Mouse (Mus musculus): ENCODE results near the gene Tbxas1. TPM values are rescaled to one million over a fixed set of nuclear protein-coding genes. Genes with fewer than 3 reads are reported as not detected.

Tbxas1 gene
- polyA plus RNA-seq, 1 experiment from 2014 or later = 1.0 TPM

- DNase-seq (ENCODE audit: low spot score) = no peak
- H3K9me3 ChIP-seq (replicated peaks; ENCODE audit: control insufficient read depth, low read length) = no peaks in the 10 kb centered on the region
- WGBS = 89% methylated on average over 4 of the region's 4 CpGs
- H3K4me3 ChIP-seq (ENCODE audit: low read depth, low read length) = no peak overlapping the region
- no peaks in the 10 kb centered on the region for H3K36me3 ChIP-seq (replicated peaks; ENCODE audit: control insufficient read depth, insufficient read depth, low read depth, low read length)
- H3K27me3 ChIP-seq (ENCODE audit: control insufficient read depth, insufficient read depth, low read length) = no peaks in the 10 kb centered on the region
- no peak for ATAC-seq (replicated peaks; ENCODE audit: insufficient number of reproducible peaks, low FRiP score, low TSS enrichment, low read depth)
- no peak overlapping the region for H3K9ac ChIP-seq (replicated peaks; ENCODE audit: low read length)
- H3K27ac ChIP-seq (replicated peaks; ENCODE audit: low read depth, low read length) = no peak overlapping the region
- H3K4me2 ChIP-seq (ENCODE audit: low read depth, low read length) = no peak overlapping the region
- H3K4me1 ChIP-seq (ENCODE audit: control insufficient read depth, insufficient read depth, low read length) = no peaks in the 10 kb centered on the region
Measured at GRCm38 (mm10) chr6:38900479-38901126, 25.4 kb downstream of the Tbxas1 start.

GRCm38 (mm10) chr6:38901152-38901551 lies 25.9 kb downstream of the Tbxas1 start:
- H3K27me3 ChIP-seq (ENCODE audit: control insufficient read depth, insufficient read depth, low read length) = no peaks in the 10 kb centered on the region
- H3K36me3 ChIP-seq (replicated peaks; ENCODE audit: control insufficient read depth, insufficient read depth, low read depth, low read length) = no peaks in the 10 kb centered on the region
- H3K4me2 ChIP-seq (ENCODE audit: low read depth, low read length) = no peak overlapping the region
- WGBS = 86% methylated on average over 4 of the region's 4 CpGs
- H3K9ac ChIP-seq (replicated peaks; ENCODE audit: low read length) = no peak overlapping the region
- ATAC-seq (replicated peaks; ENCODE audit: insufficient number of reproducible peaks, low FRiP score, low TSS enrichment, low read depth) (no peak), DNase-seq (ENCODE audit: low spot score) (no peak)
- no peak overlapping the region for H3K4me3 ChIP-seq (ENCODE audit: low read depth, low read length)
- H3K27ac ChIP-seq (replicated peaks; ENCODE audit: low read depth, low read length) = no peak overlapping the region
- H3K9me3 ChIP-seq (replicated peaks; ENCODE audit: control insufficient read depth, low read length) = no peaks in the 10 kb centered on the region
- H3K4me1 ChIP-seq (ENCODE audit: control insufficient read depth, insufficient read depth, low read length) = no peaks in the 10 kb centered on the region

- H3K36me3 ChIP-seq (replicated peaks; ENCODE audit: control insufficient read depth, insufficient read depth, low read depth, low read length) = no peaks in the 10 kb centered on the region
- H3K9me3 ChIP-seq (replicated peaks; ENCODE audit: control insufficient read depth, low read length) = no peaks in the 10 kb centered on the region
- WGBS = 85% methylated on average over 3 of the region's 3 CpGs
- H3K9ac ChIP-seq (replicated peaks; ENCODE audit: low read length) = no peak overlapping the region
- no peak overlapping the region for H3K4me3 ChIP-seq (ENCODE audit: low read depth, low read length)
- H3K27ac ChIP-seq (replicated peaks; ENCODE audit: low read depth, low read length) = no peak overlapping the region
- H3K4me1 ChIP-seq (ENCODE audit: control insufficient read depth, insufficient read depth, low read length) = no peaks in the 10 kb centered on the region
- no peak overlapping the region for H3K4me2 ChIP-seq (ENCODE audit: low read depth, low read length)
- ATAC-seq (replicated peaks; ENCODE audit: insufficient number of reproducible peaks, low FRiP score, low TSS enrichment, low read depth) (no peak), DNase-seq (ENCODE audit: low spot score) (no peak)
- no peaks in the 10 kb centered on the region for H3K27me3 ChIP-seq (ENCODE audit: control insufficient read depth, insufficient read depth, low read length)
Measured at GRCm38 (mm10) chr6:38901636-38902035, 26.4 kb downstream of the Tbxas1 start.

- Histone ChIP-seq H3K27ac (replicated peaks; ENCODE audit: low read depth, low read length) (no peak overlapping the region), H3K4me1 (ENCODE audit: control insufficient read depth, insufficient read depth, low read length) (no peaks in the 10 kb centered on the region), H3K4me2 (ENCODE audit: low read depth, low read length) (no peak overlapping the region), H3K27me3 (ENCODE audit: control insufficient read depth, insufficient read depth, low read length) (no peaks in the 10 kb centered on the region), H3K4me3 (ENCODE audit: low read depth, low read length) (no peak overlapping the region), H3K36me3 (replicated peaks; ENCODE audit: control insufficient read depth, insufficient read depth, low read depth, low read length) (no peaks in the 10 kb centered on the region), H3K9ac (replicated peaks; ENCODE audit: low read length) (no peak overlapping the region), H3K9me3 (replicated peaks; ENCODE audit: control insufficient read depth, low read length) (no peaks in the 10 kb centered on the region)
- ATAC-seq (replicated peaks; ENCODE audit: insufficient number of reproducible peaks, low FRiP score, low TSS enrichment, low read depth) (no peak), DNase-seq (ENCODE audit: low spot score) (no peak)
- 85% methylated on average over 10 of the region's 10 CpGs for WGBS
Measured at GRCm38 (mm10) chr6:38902820-38903439, 27.7 kb downstream of the Tbxas1 start.

- ATAC-seq (replicated peaks; ENCODE audit: insufficient number of reproducible peaks, low FRiP score, low TSS enrichment, low read depth) = no peak
- H3K27ac ChIP-seq (replicated peaks; ENCODE audit: low read depth, low read length) = no peak overlapping the region
- no peaks in the 10 kb centered on the region for H3K9me3 ChIP-seq (replicated peaks; ENCODE audit: control insufficient read depth, low read length)
- DNase-seq (ENCODE audit: low spot score) = no peak
- no peak overlapping the region for H3K4me2 ChIP-seq (ENCODE audit: low read depth, low read length)
- H3K4me1 ChIP-seq (ENCODE audit: control insufficient read depth, insufficient read depth, low read length) = no peaks in the 10 kb centered on the region
- WGBS = 81% methylated on average over 6 of the region's 6 CpGs
- H3K9ac ChIP-seq (replicated peaks; ENCODE audit: low read length) = no peak overlapping the region
- H3K27me3 ChIP-seq (ENCODE audit: control insufficient read depth, insufficient read depth, low read length) = no peaks in the 10 kb centered on the region
- no peak overlapping the region for H3K4me3 ChIP-seq (ENCODE audit: low read depth, low read length)
- H3K36me3 ChIP-seq (replicated peaks; ENCODE audit: control insufficient read depth, insufficient read depth, low read depth, low read length) = no peaks in the 10 kb centered on the region
Measured at GRCm38 (mm10) chr6:38906005-38906404, 30.8 kb downstream of the Tbxas1 start.

- Histone ChIP-seq H3K4me1 (ENCODE audit: control insufficient read depth, insufficient read depth, low read length) (no peaks in the 10 kb centered on the region), H3K36me3 (replicated peaks; ENCODE audit: control insufficient read depth, insufficient read depth, low read depth, low read length) (no peaks in the 10 kb centered on the region), H3K4me2 (ENCODE audit: low read depth, low read length) (no peak overlapping the region), H3K4me3 (ENCODE audit: low read depth, low read length) (no peak overlapping the region), H3K27me3 (ENCODE audit: control insufficient read depth, insufficient read depth, low read length) (no peaks in the 10 kb centered on the region), H3K9ac (replicated peaks; ENCODE audit: low read length) (no peak overlapping the region), H3K9me3 (replicated peaks; ENCODE audit: control insufficient read depth, low read length) (no peaks in the 10 kb centered on the region), H3K27ac (replicated peaks; ENCODE audit: low read depth, low read length) (no peak overlapping the region)
- DNase-seq (ENCODE audit: low spot score) (no peak), ATAC-seq (replicated peaks; ENCODE audit: insufficient number of reproducible peaks, low FRiP score, low TSS enrichment, low read depth) (no peak)
- WGBS = 87% methylated on average over 6 of the region's 6 CpGs
Measured at GRCm38 (mm10) chr6:38908401-38908800, 33.2 kb downstream of the Tbxas1 start.

- DNase-seq (ENCODE audit: low spot score) (peak; percentile 80), ATAC-seq (replicated peaks; ENCODE audit: insufficient number of reproducible peaks, low FRiP score, low TSS enrichment, low read depth) (0 out of 2 replicates have a peak, but pooled peaks have one; percentile 62)
- H3K9ac ChIP-seq (replicated peaks; ENCODE audit: low read length) = no peak overlapping the region
- H3K36me3 ChIP-seq (replicated peaks; ENCODE audit: control insufficient read depth, insufficient read depth, low read depth, low read length) = no peaks in the 10 kb centered on the region
- no peak overlapping the region for H3K4me3 ChIP-seq (ENCODE audit: low read depth, low read length)
- no peak overlapping the region for H3K4me2 ChIP-seq (ENCODE audit: low read depth, low read length)
- H3K27me3 ChIP-seq (ENCODE audit: control insufficient read depth, insufficient read depth, low read length) = no peaks in the 10 kb centered on the region
- 66% methylated on average over 3 of the region's 3 CpGs for WGBS
- no peaks in the 10 kb centered on the region for H3K9me3 ChIP-seq (replicated peaks; ENCODE audit: control insufficient read depth, low read length)
- no peak overlapping the region for H3K27ac ChIP-seq (replicated peaks; ENCODE audit: low read depth, low read length)
- no peaks in the 10 kb centered on the region for H3K4me1 ChIP-seq (ENCODE audit: control insufficient read depth, insufficient read depth, low read length)
Measured at GRCm38 (mm10) chr6:38910828-38911559, 35.8 kb downstream of the Tbxas1 start.

GRCm38 (mm10) chr6:38912121-38912660 lies 37.0 kb downstream of the Tbxas1 start:
- H3K4me1 ChIP-seq (ENCODE audit: control insufficient read depth, insufficient read depth, low read length) = no peaks in the 10 kb centered on the region
- H3K27me3 ChIP-seq (ENCODE audit: control insufficient read depth, insufficient read depth, low read length) = no peaks in the 10 kb centered on the region
- no peak overlapping the region for H3K4me2 ChIP-seq (ENCODE audit: low read depth, low read length)
- H3K36me3 ChIP-seq (replicated peaks; ENCODE audit: control insufficient read depth, insufficient read depth, low read depth, low read length) = no peaks in the 10 kb centered on the region
- H3K9me3 ChIP-seq (replicated peaks; ENCODE audit: control insufficient read depth, low read length) = no peaks in the 10 kb centered on the region
- no peak overlapping the region for H3K27ac ChIP-seq (replicated peaks; ENCODE audit: low read depth, low read length)
- H3K4me3 ChIP-seq (ENCODE audit: low read depth, low read length) = no peak overlapping the region
- ATAC-seq (replicated peaks; ENCODE audit: insufficient number of reproducible peaks, low FRiP score, low TSS enrichment, low read depth) (no peak), DNase-seq (ENCODE audit: low spot score) (no peak)
- no peak overlapping the region for H3K9ac ChIP-seq (replicated peaks; ENCODE audit: low read length)

Data from embryonic facial prominence, embryonic 11.5 days (tissue).